Mouse (Mus musculus): Measurements from ENCODE around the gene Frmd8.
"Not testable (repeated sequence)": the region's sequence is repeated elsewhere in the genome, so short reads cannot be mapped to it uniquely, and the experiment has no call there.

The Frmd8 gene

GRCm38 (mm10) chr19:5824826-5825617 lies 50.1 kb downstream of the Frmd8 start:
- no peak for DNase-seq (ENCODE audit: low read depth)

GRCm38 (mm10) chr19:5824043-5824825 lies 50.8 kb downstream of the Frmd8 start:
- no peak for DNase-seq (ENCODE audit: low read depth)

DNA sequence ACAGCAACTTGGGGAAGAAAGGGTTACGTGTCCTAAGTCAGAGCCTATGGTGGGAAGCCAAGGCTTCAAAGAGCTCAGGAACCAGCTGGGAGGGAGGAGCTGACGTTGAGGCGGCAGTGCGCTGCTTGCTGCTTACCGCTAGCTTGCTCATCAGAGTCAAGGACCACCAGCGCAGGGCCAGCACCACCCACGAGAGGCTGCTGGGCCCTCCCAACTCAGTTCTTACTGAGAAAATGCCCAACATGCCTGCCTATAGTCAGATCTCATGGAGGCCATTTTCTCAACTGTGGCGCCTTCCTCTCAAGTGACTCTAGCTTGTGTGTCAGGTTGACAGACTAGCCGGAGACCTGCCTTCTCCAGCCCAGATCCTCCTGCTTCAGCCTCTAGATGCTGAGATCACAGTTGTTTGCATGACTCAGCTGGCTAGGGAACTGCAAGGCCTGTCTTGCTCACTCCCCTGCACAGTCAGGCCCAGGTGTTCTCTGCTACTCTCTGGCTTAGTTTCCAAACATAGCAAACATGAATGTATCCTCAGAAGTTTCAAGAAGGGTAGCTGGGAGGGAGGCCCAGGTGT lies 51.7 kb downstream of the Frmd8 start:
- DNase-seq (ENCODE audit: low read depth) = no peak

DNA sequence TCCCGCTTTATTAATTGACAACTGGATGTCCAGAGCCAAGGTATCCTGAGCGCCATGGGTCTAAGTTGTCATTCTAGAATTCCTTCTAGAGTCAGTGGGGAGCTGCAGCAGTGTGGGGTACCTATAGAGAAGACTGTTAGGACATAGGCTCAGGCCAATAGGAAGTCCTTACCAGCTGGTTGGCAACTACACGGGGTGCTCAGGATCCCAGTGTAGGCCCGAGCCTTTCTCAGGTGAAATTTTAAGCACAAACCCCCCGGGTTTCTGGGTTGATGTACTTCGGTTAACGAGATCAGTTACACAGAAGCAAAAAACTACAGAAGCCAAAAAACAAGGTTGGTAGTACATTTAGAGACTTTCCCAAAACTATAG lies 52.3 kb downstream of the Frmd8 start:
- no peak for DNase-seq (ENCODE audit: low read depth)

GRCm38 (mm10) chr19:5822174-5822833 lies 52.8 kb downstream of the Frmd8 start:
- no peak for DNase-seq (ENCODE audit: low read depth)

DNA sequence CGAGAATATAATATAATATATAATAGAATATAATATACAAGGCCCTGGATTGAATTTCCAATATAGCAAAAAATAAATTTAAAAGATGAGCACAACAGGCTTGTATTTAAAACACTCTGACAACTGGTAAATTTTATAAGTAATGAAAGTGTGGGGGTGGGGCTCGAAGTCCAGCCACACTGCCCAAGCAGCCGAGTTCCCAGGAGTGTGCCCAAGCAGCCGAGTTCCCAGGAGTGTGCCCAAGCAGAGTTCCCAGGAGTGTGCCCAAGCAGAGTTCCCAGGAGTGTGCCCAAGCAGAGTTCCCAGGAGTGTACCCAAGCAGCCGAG lies 53.3 kb downstream of the Frmd8 start:
- DNase-seq (ENCODE audit: low read depth) = no peak

- DNase-seq (ENCODE audit: low read depth) = no peak
Measured at GRCm38 (mm10) chr19:5819549-5819948, 55.5 kb downstream of the Frmd8 start.

GRCm38 (mm10) chr19:5818590-5818977 lies 56.5 kb downstream of the Frmd8 start:
- no peak for DNase-seq (ENCODE audit: low read depth)

GRCm38 (mm10) chr19:5817703-5818589 lies 57.1 kb downstream of the Frmd8 start:
- peak; percentile 80 for DNase-seq (ENCODE audit: low read depth)

- no peak for DNase-seq (ENCODE audit: low read depth)
Measured at GRCm38 (mm10) chr19:5815928-5816327, 59.1 kb downstream of the Frmd8 start.

GRCm38 (mm10) chr19:5815010-5815409 lies 60.1 kb downstream of the Frmd8 start:
- DNase-seq (ENCODE audit: low read depth) = no peak

- DNase-seq (ENCODE audit: low read depth) = not testable (repeated sequence)
Measured at GRCm38 (mm10) chr19:5814048-5814447, 61.0 kb downstream of the Frmd8 start.

DNA sequence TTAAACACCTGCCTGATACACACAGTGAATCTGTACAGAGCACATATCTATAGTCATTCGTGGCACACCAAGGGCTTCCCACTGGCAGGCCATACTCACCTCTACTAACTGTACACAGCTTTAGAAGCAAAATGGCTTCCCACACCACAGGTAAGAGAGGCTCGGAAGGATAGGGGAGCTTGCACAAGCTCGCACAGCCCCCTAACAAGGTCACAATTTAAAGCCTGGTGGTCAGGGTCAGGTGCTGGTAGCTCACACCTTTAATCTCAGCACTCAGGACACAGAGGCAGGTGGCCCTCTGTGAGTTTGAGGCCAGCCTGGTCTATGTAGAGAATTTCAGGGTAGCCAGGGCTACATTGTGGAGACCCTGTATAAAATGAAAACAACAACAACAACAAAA lies 61.5 kb downstream of the Frmd8 start:
- DNase-seq (ENCODE audit: low read depth) = no peak

DNA sequence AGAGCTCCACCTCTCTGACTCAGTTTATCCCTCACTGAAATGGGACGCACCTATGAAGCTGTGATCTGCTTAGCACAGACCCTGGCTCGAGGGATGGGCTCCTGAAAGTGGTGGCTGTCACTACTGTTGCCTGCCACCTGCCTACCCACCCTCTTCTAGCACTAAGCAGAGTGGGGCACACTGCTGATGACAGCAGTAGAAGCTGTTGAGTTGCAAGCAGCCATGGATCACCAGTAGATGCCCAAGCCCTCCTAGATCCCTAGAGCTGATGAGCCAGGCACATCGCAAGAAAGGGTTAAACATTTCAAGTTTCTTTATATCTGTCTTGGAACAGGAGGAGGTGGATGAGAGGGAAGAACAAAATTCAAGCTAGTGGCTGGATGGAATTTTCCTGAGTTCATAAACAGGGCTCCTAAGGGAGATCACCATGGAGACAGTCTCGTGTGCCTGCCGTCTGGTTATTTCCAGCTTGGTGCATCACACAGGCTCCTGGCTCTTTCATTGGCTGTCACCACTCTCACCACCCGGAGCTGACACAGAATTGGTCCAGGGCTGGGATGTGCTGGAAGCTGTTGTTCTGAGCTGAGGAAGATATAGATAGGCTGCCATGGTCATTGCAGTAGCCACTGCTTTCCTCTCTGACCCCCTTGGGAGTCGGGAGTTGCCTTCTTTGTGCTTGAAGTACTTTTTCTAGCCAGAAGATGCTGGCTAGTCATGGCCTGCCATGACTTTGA lies 63.1 kb downstream of the Frmd8 start:
- no peak for DNase-seq (ENCODE audit: low read depth)

- no peak for DNase-seq (ENCODE audit: low read depth)
Measured at GRCm38 (mm10) chr19:5810840-5811563, 64.1 kb downstream of the Frmd8 start.

DNA sequence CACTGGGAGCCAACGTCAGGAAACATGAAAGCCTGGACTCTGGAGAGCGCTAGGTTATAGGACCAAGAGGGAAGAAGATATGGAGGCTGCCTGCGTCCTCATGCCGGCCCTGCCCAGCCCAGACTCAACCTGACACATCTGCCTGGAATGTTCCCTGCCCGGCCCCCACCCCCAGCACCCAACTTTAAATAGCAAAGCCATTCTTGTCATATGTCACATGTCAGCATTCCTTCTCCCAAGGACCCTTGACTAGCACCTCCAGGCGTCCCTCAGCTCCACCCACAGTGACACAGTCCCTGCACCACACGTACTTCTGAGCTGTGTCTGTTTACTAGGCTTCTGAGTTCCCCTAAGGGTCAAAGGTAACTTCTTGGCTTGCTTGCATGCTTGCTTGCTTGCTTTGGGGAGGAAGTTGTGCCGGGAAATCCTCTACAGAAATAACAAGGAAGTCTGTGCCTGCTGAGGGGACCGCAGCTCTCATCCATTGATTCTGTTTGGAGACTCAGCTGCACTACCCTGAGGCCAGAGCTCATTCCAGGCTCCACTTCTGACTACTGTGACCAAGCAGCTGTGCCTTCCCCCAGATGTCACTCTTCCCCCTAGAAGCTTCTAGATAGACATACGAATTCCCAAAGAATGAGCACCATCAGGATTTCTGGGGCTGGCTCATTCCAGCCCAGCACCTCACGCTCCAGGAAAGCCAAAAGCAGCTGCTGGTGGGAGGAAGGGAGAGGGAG lies 64.8 kb downstream of the Frmd8 start:
- no peak for DNase-seq (ENCODE audit: low read depth)

DNA sequence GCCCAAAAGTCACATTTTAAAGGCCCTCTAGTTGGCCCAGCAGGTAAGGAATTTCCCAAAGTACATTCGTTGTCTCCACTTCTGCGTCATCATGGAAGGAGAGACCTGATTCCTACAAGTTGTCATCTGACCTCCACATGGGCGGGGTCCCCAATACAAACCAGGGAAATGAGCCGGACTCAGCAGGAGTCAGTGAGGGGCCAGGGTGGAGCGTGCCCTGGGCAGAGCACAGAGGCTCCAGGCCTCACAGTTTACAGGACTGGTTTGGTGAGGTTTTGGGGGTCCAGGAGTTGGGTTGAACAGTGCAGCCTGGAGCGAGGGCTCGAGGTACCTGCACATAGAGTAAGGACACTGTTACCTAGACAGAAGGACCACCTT lies 65.4 kb downstream of the Frmd8 start:
- no peak for DNase-seq (ENCODE audit: low read depth)

DNA sequence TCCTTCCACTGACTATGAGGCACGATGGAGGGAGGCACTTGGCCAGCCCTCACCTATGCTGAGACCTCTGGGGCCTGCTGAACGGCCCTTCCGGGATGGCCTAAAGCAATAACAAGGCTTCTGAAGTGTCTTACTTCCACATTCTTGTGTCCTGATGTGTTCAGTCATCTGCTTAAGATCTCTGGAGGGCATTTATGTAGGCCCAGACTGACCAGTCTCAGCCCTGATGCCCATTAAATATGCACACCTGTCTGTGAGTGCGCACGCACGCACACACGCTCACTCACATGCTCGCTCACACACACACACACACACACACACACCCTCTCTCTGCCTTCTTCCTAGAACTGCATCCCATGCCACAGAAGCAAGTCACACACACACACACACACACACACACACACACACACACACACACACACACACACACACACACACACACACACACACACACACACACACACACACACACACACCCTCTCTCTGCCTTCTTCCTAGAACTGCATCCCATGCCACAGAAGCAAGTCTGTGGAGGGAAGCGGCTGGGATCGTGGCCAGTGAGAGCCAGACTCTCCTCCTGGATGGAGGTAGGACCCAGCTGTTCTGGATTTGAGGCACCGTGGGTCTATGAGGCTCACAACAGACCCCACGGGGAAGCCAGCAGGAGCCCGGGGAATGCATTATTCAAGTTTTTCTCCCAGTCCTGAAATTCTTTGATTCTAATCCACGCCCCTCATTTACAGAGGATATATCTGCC lies 65.9 kb downstream of the Frmd8 start:
- DNase-seq (ENCODE audit: low read depth) = no peak

DNA sequence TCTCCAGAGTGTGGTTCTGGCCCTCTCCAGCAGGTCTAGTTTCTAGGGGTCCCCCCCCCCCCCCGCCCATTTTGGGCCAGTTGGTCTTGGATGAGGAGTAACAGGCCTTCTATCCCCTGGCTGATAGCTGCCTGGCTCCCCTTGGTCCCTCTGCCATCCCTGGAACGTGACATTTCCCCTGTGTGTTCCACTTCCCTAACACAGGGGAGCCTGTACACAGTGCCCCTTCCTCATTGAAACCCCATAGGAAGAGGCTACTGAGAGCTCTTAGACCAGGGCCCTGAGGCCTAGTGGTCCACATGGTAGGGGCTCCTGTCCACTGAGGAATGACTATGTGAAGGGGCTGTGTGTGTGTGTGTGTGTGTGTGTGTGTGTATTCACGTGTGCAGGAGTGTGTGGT lies 67.3 kb downstream of the Frmd8 start:
- DNase-seq (ENCODE audit: low read depth) = no peak

Measured in c-Kit-positive CD71-positive TER-119-negative erythroid progenitor cells, embryonic 14.5 days (primary cell).